Mouse (Mus musculus) ES-E14 (cell line): Measurements from ENCODE around the gene Nt5m. TPM values are rescaled to one million over a fixed set of nuclear protein-coding genes. Genes with fewer than 3 reads are reported as not detected.

Source experiments
- DNase-seq: peaks from one replicate; pipeline ENCODE4 v3.0.0-alpha.2; 2013; ENCODE audit warnings: low read depth, low spot score
- H3K27ac ChIP-seq: 2 replicates; pipeline ENCODE4 v1.5.1; 2012; ENCODE audit warnings: low read depth, mild to moderate bottlenecking, low read length, moderate library complexity, mixed read lengths; ENCODE audit not compliant: poor library complexity, insufficient read depth, severe bottlenecking
- H3K36me3 ChIP-seq: 2 replicates; pipeline ENCODE4 v1.6.1; 2012; ENCODE audit warnings: mild to moderate bottlenecking, low read length, moderate library complexity, mixed read lengths; ENCODE audit not compliant: control insufficient read depth, poor library complexity, insufficient read depth, severe bottlenecking
- H3K4me1 ChIP-seq, 2 experiments: fragments of 150-350 bp in 1 of 2; sonication (generic) in 1 of 2; 2 replicates each; pipeline ENCODE4 v1.6.1; 2012; ENCODE audit warnings: low read length in 2 of 2, mild to moderate bottlenecking in 1 of 2, mixed read lengths in 1 of 2; ENCODE audit not compliant: control insufficient read depth in 2 of 2, insufficient read depth in 2 of 2, poor library complexity in 1 of 2
- H3K4me3 ChIP-seq, 2 experiments: fragments of 150-350 bp in 1 of 2; sonication (generic) in 1 of 2; 2 replicates each; pipeline ENCODE4 v1.5.1; 2012; ENCODE audit warnings: low read length in 2 of 2, low read depth in 1 of 2, mild to moderate bottlenecking in 1 of 2, mixed read lengths in 1 of 2; ENCODE audit not compliant: insufficient read depth in 1 of 2, poor library complexity in 1 of 2, severe bottlenecking in 1 of 2
- H3K9ac ChIP-seq: 2 replicates; pipeline ENCODE4 v1.6.1; 2012; ENCODE audit warnings: low read depth, mild to moderate bottlenecking, low read length, mixed read lengths; ENCODE audit not compliant: poor library complexity, insufficient read depth, severe bottlenecking
- H3K9me3 ChIP-seq: fragments of 150-350 bp; sonication (generic); 2 replicates; pipeline ENCODE4 v1.6.1; 2012; ENCODE audit warnings: low read depth, mild to moderate bottlenecking, low read length; ENCODE audit not compliant: control insufficient read depth, insufficient read depth
- CHD2 ChIP-seq: IDR thresholded peaks from 2 replicates; pipeline ENCODE4 v1.6.1; 2014; ENCODE audit warnings: mild to moderate bottlenecking, low read depth, low read length, inconsistent platforms
- HCFC1 ChIP-seq: IDR thresholded peaks from 2 replicates; pipeline ENCODE4 v1.6.1; 2012; ENCODE audit warnings: low read length, inconsistent platforms, borderline replicate concordance; ENCODE audit not compliant: insufficient read depth
- MAFK ChIP-seq: IDR thresholded peaks from 2 replicates; pipeline ENCODE4 v1.6.1; 2014; ENCODE audit warnings: mild to moderate bottlenecking, low read depth, low read length, inconsistent platforms; ENCODE audit not compliant: insufficient read depth
- ZC3H11A ChIP-seq: IDR thresholded peaks from 2 replicates; pipeline ENCODE4 v1.6.1; 2012; ENCODE audit warnings: low read depth, mild to moderate bottlenecking, inconsistent platforms, low read length, borderline replicate concordance
- ZNF384 ChIP-seq: IDR thresholded peaks from 2 replicates; pipeline ENCODE4 v1.6.1; 2012; ENCODE audit warnings: low read depth, low read length, inconsistent platforms
- in situ Hi-C, 2 experiments: fragments of 600-800 bp; cut with MboI; formaldehyde crosslinking; loops; one replicate each; pipeline ENCODE4 v1.15.1; 2025; ENCODE audit warnings: low sequenced_read_pairs in 2 of 2, inconsistent platforms in 1 of 2; ENCODE audit not compliant: unreplicated experiment in 2 of 2
- total RNA-seq: library from RNA; depleted of rRNA; stranded (reverse); fragments of 300-350 nt; gene quantifications from 2 replicates; pipeline ENCODE4 v1.2.3, GENCODE M21; 2012

Gene Nt5m
- total RNA-seq, 1 experiment = 7.8 TPM

DNA sequence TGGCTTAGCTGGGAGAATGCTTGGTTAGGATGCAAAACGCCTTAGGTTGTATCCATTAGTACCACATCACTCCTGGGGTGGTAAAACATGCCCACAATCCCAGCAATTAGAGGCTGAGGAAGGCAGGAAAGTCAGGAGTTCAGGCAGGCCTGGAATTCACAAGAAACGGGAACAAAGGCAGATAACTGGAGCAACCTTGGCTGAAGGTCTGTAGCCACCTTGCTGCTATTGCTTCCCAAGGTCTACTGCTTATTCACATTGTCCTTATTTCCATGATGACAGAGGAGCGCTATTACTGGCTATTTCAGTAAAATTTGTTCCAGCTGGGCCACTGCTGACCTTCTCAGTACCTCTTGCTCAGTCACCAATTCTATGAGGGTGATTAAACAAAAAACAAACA is 26.0 kb upstream of the Nt5m start:
- H3K4me3 ChIP-seq = no peak overlapping the region
- DNase-seq = no peak
- peaks cover 14% of the 10 kb centered on the region for H3K36me3 ChIP-seq
- no peak for TF ChIP-seq ZC3H11A
- no peak for TF ChIP-seq ZNF384
- TF ChIP-seq CHD2 = no peak; the same call in 1 of the 2 replicates
- TF ChIP-seq MAFK = no peak
- no peak for TF ChIP-seq HCFC1
- H3K27ac ChIP-seq = peak overlapping the region; percentile 37; the same call in 1 of the 2 replicates
- peaks cover 8 to 31% of the 10 kb centered on the region in 2 experiments; a peak in 3 of 4 replicates for H3K4me1 ChIP-seq
- in situ Hi-C loops = no loop called here
- H3K9ac ChIP-seq = no peak overlapping the region; the same call in 1 of the 2 replicates
- no peaks in the 10 kb centered on the region for H3K9me3 ChIP-seq

- peak overlapping the region; percentile 76; the same call in 1 of the 2 replicates for H3K27ac ChIP-seq
- in situ Hi-C loops = no loop called here
Measured at GRCm38 (mm10) chr11:59814311-59814710, 24.9 kb upstream of the Nt5m start.

DNA sequence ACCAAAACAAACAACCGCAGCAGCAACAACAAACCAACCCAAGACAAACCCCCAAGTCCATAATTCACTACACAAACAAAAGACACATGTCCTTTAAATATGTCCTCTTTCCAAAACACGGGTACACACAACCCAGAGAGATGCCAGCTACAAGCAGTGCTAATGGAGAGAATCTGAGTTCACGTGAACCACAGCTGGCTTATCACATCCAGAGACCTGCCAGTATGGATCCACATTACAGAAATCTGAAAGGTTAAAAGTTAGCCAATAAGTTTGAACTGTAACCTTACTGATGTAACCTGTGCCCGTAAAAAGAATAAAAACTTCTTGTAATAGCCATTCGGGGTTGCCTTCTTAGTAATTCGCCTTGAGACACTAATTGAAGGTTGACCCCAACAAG is 24.3 kb upstream of the Nt5m start:
- Histone ChIP-seq H3K9me3 (no peaks in the 10 kb centered on the region), H3K36me3 (peaks cover 27% of the 10 kb centered on the region), H3K4me3 (no peak overlapping the region), H3K9ac (no peak overlapping the region), H3K27ac (peak overlapping the region; percentile 76; the same call in 1 of the 2 replicates), H3K4me1 (peaks cover 8 to 27% of the 10 kb centered on the region in 2 experiments; a peak in 3 of 4 replicates)
- no peak for DNase-seq
- TF ChIP-seq HCFC1 = no peak
- no peak for TF ChIP-seq ZC3H11A
- no peak for TF ChIP-seq MAFK
- in situ Hi-C loops = no loop called here

More at GRCm38 (mm10) chr11:59814311-59814710, 24.9 kb upstream of the Nt5m start:
- no peak for TF ChIP-seq HCFC1
- Histone ChIP-seq H3K9ac (no peak overlapping the region), H3K4me1 (peaks cover 8 to 27% of the 10 kb centered on the region in 2 experiments; a peak in 3 of 4 replicates), H3K9me3 (no peaks in the 10 kb centered on the region), H3K36me3 (peaks cover 22% of the 10 kb centered on the region), H3K4me3 (no peak overlapping the region)
- peak; percentile 71 for DNase-seq

DNA sequence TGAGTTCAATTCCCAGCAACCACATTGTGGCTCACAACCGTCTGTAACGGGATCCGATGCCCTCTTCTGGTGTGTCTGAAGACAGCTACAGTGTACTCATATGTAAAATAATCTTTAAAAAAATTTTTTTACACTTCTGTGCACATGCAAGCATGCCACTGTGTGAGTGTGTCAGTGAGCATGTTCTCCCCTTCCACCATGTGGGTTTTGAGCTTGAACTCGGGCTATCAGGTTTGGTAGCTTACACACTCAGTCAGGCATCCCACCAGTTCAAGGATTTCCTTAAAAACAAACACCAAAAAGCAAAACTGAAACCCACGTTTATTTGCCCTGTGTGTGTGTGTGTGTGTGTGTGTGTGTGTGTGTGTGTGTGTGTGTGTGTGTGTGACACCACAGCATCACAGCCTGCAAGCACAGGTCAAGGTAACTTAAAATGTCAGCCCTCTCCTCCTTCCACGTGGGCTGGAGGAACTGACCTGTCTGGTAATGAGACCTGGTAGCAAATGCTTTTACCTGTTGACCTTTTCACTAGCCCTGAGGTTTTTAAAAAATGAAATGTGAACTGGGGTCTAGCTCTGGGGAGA is 23.7 kb upstream of the Nt5m start:
- H3K4me1 ChIP-seq = peaks cover 8 to 27% of the 10 kb centered on the region in 2 experiments; a peak in 3 of 4 replicates
- H3K36me3 ChIP-seq = peaks cover 29% of the 10 kb centered on the region
- H3K27ac ChIP-seq = no peak overlapping the region
- H3K9ac ChIP-seq = no peak overlapping the region
- in situ Hi-C loops = no loop called here
- no peak for DNase-seq
- no peak for TF ChIP-seq HCFC1
- TF ChIP-seq ZC3H11A = no peak
- H3K9me3 ChIP-seq = no peaks in the 10 kb centered on the region
- H3K4me3 ChIP-seq = no peak overlapping the region

- Histone ChIP-seq H3K36me3 (peaks cover 39% of the 10 kb centered on the region), H3K4me1 (peaks cover 2 to 23% of the 10 kb centered on the region in 2 experiments; a peak in 3 of 4 replicates), H3K27ac (no peak overlapping the region), H3K4me3 (no peak overlapping the region), H3K9me3 (no peaks in the 10 kb centered on the region), H3K9ac (no peak overlapping the region)
- in situ Hi-C loops = no loop called here
- DNase-seq = no peak
- TF ChIP-seq ZC3H11A (no peak), MAFK (no peak)
Measured at GRCm38 (mm10) chr11:59817916-59818315, 21.3 kb upstream of the Nt5m start.
